Mouse (Mus musculus) left cerebral cortex, adult 18-20 months (tissue): ENCODE data around the gene Smad6. TPM values are rescaled to one million over a fixed set of nuclear protein-coding genes. Genes with fewer than 3 reads are reported as not detected.

Experiments used
- DNase-seq, 2 experiments: peaks; one replicate each; pipeline ENCODE4 v3.0.0; 2021 to 2022; ENCODE audit warnings: low spot score in 2 of 2, mixed read lengths in 1 of 2
- total RNA-seq, 2 experiments: library from RNA; stranded (reverse); gene quantifications; 2 replicates each; pipeline ENCODE4 v1.2.3; 2021

The Smad6 gene
- total RNA-seq, 2 experiments from 2014 or later, result 2.1 to 2.5 TPM

DNA sequence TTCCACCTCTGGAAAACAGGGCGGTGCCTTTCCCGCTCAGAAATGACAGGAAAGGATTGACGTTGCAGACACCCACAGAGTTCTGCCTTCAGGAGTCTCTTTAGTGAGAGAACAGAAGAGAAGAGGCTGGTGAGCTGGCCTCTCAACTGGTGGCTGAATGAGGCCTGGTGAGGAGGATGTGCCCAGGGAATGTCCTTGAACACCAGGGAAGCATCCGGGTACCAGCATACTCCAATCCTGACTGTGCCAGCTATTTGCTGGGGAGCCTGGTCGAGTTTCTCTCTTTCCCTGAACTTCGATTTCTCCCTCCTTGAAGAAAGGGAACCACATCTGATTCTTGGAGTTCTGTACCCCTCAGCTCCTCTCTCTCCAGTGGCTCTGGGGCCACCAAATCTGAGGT lies 105.4 kb downstream of the Smad6 start:
- no peak for DNase-seq

DNA sequence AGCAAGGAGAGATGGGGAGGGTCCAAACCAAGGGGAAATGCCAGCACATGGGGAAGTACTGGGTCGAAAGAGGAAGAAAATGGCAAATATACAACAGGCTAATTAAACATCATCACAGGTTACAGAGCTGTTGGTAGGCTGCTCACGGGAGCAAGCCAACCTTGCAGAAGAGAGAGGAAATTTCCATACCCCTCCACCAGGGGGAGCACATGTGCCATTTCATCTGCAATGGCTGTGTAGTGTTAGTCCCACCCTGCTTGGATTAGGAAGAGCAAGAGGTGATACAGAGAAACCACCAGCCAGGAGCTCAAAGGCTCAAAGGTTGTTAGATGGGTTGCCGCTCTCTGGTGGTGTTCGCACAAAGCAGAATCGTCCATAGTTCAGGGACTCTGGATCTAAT lies 105.9 kb downstream of the Smad6 start:
- DNase-seq, result peak; percentile 58 to 63

DNA sequence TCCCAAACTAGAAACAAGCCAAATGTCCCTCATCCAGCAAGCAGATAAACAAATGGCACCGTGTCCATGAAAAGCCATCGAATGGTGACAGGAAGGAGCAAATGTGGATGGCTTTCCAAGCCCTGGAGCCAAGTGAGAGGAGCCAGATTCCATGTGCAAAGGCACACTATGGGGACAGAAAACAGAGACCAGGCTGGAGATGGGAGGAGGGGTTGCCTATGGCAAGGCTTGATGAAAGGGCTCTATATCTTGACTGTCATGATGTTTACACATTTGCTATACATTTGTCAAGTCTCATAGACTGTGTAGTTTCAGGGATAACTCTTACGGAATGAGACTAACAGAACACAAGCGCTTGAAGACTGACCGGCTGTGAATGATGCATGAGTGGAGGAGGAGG lies 106.9 kb downstream of the Smad6 start:
- DNase-seq, result no peak

DNA sequence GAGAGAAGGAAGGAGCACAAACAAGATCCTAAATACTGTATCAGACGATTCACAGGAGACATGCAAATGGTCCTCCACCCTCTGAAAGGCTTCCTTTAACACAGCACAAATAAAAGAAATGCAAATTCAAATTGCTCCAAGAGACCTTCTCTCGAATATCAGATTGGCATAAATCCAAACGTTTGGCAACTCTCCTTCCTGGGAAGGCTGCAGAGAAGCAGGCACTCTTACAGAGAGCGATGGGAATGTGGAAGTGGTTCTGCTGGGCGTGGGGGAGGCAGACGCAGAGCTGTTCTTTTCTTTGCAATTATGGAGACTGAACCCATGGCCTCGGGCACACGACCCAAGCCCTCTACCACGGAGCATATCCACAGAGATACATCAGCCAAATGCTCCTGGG lies 109.8 kb downstream of the Smad6 start:
- DNase-seq, result no peak

DNA sequence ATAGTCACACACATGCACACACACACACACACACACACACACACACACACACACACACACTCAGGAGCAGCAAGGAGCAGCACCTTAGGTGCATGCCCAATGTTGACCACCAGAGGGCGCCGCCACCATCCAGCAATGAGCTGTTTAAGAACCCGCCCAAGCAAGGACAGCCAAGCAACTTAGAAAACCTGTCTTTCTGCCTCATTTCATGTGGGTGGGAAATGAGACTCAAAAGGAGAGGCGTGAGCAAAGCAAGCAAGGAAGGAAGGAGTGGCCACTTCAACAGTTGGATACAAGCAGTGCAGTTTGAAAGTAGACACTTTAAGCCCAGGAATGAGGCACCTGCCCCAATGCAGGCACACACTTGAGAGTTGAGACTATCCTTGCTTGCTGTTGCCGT lies 112.2 kb downstream of the Smad6 start:
- DNase-seq, result peak; percentile 77 to 78

DNA sequence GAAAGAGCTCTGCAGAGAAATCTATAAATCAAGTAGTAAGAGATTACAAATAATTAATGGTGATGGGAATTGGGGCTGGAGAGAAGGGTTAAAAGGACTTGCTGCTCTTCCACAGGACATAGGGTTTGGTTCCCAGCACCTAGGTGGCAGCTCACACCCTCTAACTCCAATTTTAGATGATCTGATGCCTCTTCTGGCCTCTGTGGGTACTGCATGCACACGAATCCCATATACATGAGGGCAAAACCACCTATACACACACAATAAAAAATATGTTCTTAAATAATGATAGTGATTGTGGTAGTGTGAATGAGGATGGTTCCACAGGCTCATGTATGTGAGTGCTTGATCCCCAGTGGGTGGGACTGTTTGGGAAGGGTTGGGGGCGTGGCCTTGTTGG lies 117.3 kb downstream of the Smad6 start:
- no peak for DNase-seq

Other genes with a start within 250 kb of the Smad6 start
- gene Lctl, start 95.1 kb upstream of the Smad6 start, total RNA-seq, result not detected
- 1 to 10 TPM; 3.2 to 3.5 TPM for gene Zwilch, start 151.0 kb upstream of the Smad6 start, total RNA-seq
- gene Rpl4, start 151.3 kb upstream of the Smad6 start, total RNA-seq, result 100 to 1,000 TPM; 589 to 593 TPM
- gene Snapc5, start 157.2 kb upstream of the Smad6 start, total RNA-seq, result 10 to 100 TPM; 18.6 to 22.4 TPM
- 1 to 10 TPM; 1.9 to 3.7 TPM for gene Uchl4, start 213.1 kb upstream of the Smad6 start, total RNA-seq
- 100 to 1,000 TPM; 292 to 323 TPM for gene Map2k1, start 231.6 kb upstream of the Smad6 start, total RNA-seq